Mouse (Mus musculus) T-cell, adult 66 days (primary cell): ENCODE data around the gene Olfr1458. TPM values are rescaled to one million over a fixed set of nuclear protein-coding genes. Genes with fewer than 3 reads are reported as not detected.

Experiments used
- total RNA-seq, 2 experiments: library from RNA; stranded (reverse); gene quantifications; 3 replicates in 1 of 2; 4 replicates in 1 of 2; pipeline ENCODE4 v1.2.4; 2023

Olfr1458 gene
- total RNA-seq, result not detected

DNA sequence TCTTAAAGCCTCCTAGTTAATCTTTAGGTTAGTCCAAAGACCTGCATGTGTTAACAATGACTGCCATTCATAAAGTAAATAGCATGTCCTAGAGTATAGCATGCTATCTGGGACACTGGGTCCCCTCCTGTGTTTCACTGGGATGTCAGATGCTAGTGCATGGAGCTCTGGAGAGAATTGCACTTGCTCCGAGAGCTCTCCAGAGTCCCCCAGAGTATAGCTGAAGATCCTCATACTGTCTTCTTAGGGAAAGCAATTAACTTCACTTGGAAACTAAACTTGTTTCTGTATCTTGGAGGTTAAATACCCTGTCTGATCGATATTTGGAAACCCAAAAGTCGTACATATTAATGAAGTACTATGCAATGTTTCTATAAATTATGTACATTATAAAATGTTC is at the start of gene Olfr1458:
Olfr1458 (minus strand) TSS at position 101 of the 400 bp plus-strand sequence.

GRCm38 (mm10) chr19:13149449-13149848 is 42.9 kb upstream of the Olfr1458 start, which contains the start of gene Olfr1459:
TSS of gene Olfr1459 (minus strand) at chr19:13149549.

DNA sequence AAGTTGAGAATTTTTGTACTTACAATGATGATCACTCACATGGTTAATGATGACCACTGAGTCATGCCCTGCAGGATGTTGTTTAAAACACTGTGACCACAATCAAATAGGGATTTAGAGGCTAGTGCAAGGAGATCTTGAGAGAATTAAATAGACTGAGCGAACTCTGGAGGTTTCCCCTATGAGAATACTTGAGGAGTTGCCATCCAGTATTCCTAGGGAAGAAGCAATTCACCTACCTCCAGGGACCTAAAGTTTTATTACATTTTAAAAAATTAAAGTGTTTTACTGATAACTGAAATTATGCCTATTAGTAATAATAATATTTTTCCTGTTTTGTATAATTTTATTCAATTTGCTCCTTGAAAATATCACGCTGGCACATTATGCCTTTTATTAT is 8.8 kb downstream of the Olfr1458 start, which contains the start of gene Olfr1457:
Olfr1457 (minus strand) TSS at position 101 of the 400 bp plus-strand sequence.

DNA sequence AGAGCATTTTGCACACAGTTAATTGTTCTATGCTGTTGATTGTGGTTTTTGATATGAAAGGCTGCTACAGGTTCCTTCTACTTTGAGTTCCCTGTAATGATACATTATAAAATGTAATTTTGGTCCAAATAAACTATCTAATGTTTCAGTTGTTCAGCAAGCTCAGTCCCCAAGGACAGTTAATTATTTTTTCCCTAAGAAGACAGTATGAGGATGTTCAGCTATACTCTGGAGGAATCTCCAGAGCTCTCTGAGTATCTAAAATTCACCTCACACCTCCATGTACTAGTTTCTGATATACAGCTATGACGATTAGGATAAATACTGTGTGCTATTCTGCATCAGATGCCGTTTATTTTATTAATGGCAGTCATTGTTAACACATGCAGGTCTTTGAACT is 46.3 kb downstream of the Olfr1458 start, which contains the start of gene Olfr1454:
Olfr1454 (plus strand) TSS at position 301 of the 400 bp plus-strand sequence.

Other genes with a start within 250 kb of the Olfr1458 start
- 1 to 10 TPM in 1 of 2 experiments, not detected in 1; 1.1 TPM for gene Olfr1444, start 249.5 kb downstream of the Olfr1458 start, total RNA-seq
- not detected for gene Olfr1445, start 222.9 kb downstream of the Olfr1458 start, total RNA-seq
- gene Olfr1446, start 213.3 kb downstream of the Olfr1458 start, total RNA-seq, result not detected
- gene Olfr1447, start 203.0 kb downstream of the Olfr1458 start, total RNA-seq, result not detected
- gene Olfr1448, start 182.4 kb downstream of the Olfr1458 start, total RNA-seq, result not detected
- gene Olfr1449, start 175.9 kb downstream of the Olfr1458 start, total RNA-seq, result not detected
- gene Olfr1450, start 156.5 kb downstream of the Olfr1458 start, total RNA-seq, result not detected
- not detected for gene Olfr1451, start 111.8 kb downstream of the Olfr1458 start, total RNA-seq
- gene Olfr1453, start 78.4 kb downstream of the Olfr1458 start, total RNA-seq, result not detected
- gene Olfr1454, start 46.2 kb downstream of the Olfr1458 start, total RNA-seq, result not detected
- gene Olfr1457, start 8.9 kb downstream of the Olfr1458 start, total RNA-seq, result not detected
- under 1 TPM in 1 of 2 experiments, not detected in 1; 0.12 TPM for gene Olfr1459, start 42.8 kb upstream of the Olfr1458 start, total RNA-seq
- not detected for gene Olfr1461, start 56.2 kb upstream of the Olfr1458 start, total RNA-seq
- gene Olfr1462, start 79.0 kb upstream of the Olfr1458 start, total RNA-seq, result not detected
- not detected for gene Olfr1463, start 124.6 kb upstream of the Olfr1458 start, total RNA-seq
- gene Olfr1465, start 208.8 kb upstream of the Olfr1458 start, total RNA-seq, result not detected
- not detected for gene Olfr1466, start 232.1 kb upstream of the Olfr1458 start, total RNA-seq